Mouse (Mus musculus) liver, embryonic 14.5 days (tissue): ENCODE results near the gene Atp8a1. TPM values are rescaled to one million over a fixed set of nuclear protein-coding genes. Genes with fewer than 3 reads are reported as not detected.

Experiments
- ATAC-seq: fragments of 200-750 bp; cut with Nextera tagmentation; 2 replicates; pipeline ENCODE4 v1.8.0; 2017; ENCODE audit warnings: moderate number of reproducible peaks, mild to moderate bottlenecking, moderate library complexity; ENCODE audit not compliant: insufficient read depth
- DNase-seq, 3 experiments: peaks; one replicate each; pipeline ENCODE4 v3.0.0-alpha.2; 2012 to 2013; ENCODE audit warnings: low read depth in 3 of 3, low spot score in 3 of 3
- H3K27ac ChIP-seq: fragments of 300-500 bp; sonication (generic); 2 replicates; pipeline ENCODE4 v1.5.1; 2014; ENCODE audit warnings: moderate library complexity, mild to moderate bottlenecking, control low read depth, inconsistent platforms
- H3K27me3 ChIP-seq: fragments of 300-500 bp; sonication (generic); 2 replicates; pipeline ENCODE4 v1.6.1; 2014; ENCODE audit warnings: mild to moderate bottlenecking, low read length, moderate library complexity; ENCODE audit not compliant: control insufficient read depth, insufficient read depth
- H3K36me3 ChIP-seq: fragments of 300-500 bp; sonication (generic); replicated peaks from 2 replicates; pipeline ENCODE4 v1.6.1; 2014; ENCODE audit warnings: low read depth; ENCODE audit not compliant: control insufficient read depth, insufficient read depth
- H3K4me1 ChIP-seq, 2 experiments: fragments of 200-500 bp in 1 of 2; fragments of 300-500 bp in 1 of 2; sonication (generic) in 1 of 2; replicated peaks; 2 replicates each; pipeline ENCODE4 v1.6.1; 2012 to 2014; ENCODE audit warnings: antibody characterized with exemption in 1 of 2, inconsistent platforms in 1 of 2, low read length in 1 of 2; ENCODE audit not compliant: control insufficient read depth in 2 of 2, insufficient read depth in 2 of 2
- H3K4me2 ChIP-seq: fragments of 300-500 bp; sonication (generic); 2 replicates; pipeline ENCODE4 v1.6.1; 2014; ENCODE audit warnings: low read depth, mild to moderate bottlenecking, control low read depth, moderate library complexity
- H3K4me3 ChIP-seq, 2 experiments: fragments of 200-500 bp in 1 of 2; fragments of 300-500 bp in 1 of 2; sonication (generic) in 1 of 2; 2 replicates each; pipeline ENCODE4 v1.5.1; 2012 to 2014; ENCODE audit warnings: low read depth in 2 of 2, low read length in 2 of 2, mild to moderate bottlenecking in 2 of 2, control low read depth in 1 of 2, inconsistent platforms in 1 of 2, moderate library complexity in 1 of 2; ENCODE audit not compliant: insufficient read depth in 1 of 2
- H3K9ac ChIP-seq: fragments of 300-500 bp; sonication (generic); replicated peaks from 2 replicates; pipeline ENCODE4 v1.6.1; 2014; ENCODE audit warnings: mild to moderate bottlenecking, control low read depth, moderate library complexity
- H3K9me3 ChIP-seq: fragments of 300-500 bp; sonication (generic); 2 replicates; pipeline ENCODE4 v1.6.1; 2016; ENCODE audit warnings: low read length, mixed read lengths; ENCODE audit not compliant: control insufficient read depth
- CTCF ChIP-seq: IDR thresholded peaks from 2 replicates; pipeline ENCODE4 v1.5.1; 2016; ENCODE audit warnings: antibody characterized with exemption, low read depth, control low read depth
- EP300 ChIP-seq: IDR thresholded peaks from 2 replicates; pipeline ENCODE4 v1.6.1; 2016; ENCODE audit warnings: antibody characterized with exemption, low read depth
- WGBS: fragments of 180-500 bp; shearing (Covaris S2); extraction: QIAGEN DNeasy Blood & Tissue Kit; methylation state at CpG from one replicate; pipeline ENCODE4 v1.1.7; 2014; ENCODE audit not compliant: insufficient replicate concordance; 5-methylcytosine and 5-hydroxymethylcytosine counted together
- polyA plus RNA-seq, 2 experiments: library from polyadenylated mRNA; depleted of rRNA in 1 of 2; stranded (reverse) in 1 of 2; unstranded in 1 of 2; fragments of >200 nt; fragmentation: Nextera tagmentation in 1 of 2; extraction: Ambion mirVana in 1 of 2; gene quantifications; 2 replicates each; pipeline versions ENCODE4 v1.2.1 to v1.2.3; 2012 to 2014

Atp8a1 gene
- polyA plus RNA-seq, 2 experiments, result 21.0 to 42.5 TPM

DNA sequence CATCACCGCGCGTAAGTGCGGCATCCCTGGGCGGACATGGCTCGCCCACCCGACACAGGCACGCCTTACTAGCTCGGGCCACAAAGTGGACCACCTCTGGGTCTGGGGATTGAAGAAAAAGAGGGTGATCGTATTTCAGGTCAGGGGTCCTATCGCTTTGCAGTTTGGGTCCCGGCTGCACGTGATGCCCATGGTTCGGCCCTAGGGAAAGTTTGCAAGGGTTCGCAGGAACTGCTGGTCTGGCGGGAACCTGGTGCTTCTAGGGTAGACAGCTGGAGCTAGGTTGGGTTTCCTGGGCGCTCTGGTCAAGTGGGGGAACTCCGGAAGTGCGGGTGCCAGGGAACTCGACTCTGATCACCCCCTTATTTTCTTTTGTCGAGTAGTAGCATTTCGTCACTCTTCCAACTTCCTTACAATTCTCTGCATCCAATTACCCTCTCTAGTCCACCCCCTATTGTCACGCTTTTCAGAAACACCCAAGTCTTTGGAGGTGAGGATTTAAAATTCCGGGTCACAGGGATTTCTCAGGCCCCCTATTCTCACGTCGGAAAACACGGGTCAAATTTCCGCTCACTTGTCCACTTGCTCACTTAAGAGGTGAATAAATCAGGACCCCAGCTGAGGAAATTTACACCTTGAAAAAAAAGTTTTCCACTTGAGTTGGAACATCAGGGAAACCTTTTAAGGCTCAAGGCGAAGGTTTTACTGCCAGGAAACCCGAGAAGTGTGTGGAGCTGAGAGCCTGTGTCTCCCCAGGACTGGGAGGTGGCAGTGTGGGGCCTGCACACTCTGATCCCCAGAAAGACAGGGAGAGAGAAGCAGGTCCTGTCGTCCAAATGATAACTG, 238.3 kb downstream of the Atp8a1 start:
- H3K4me3 ChIP-seq, result peak overlapping the region; percentile 1 to 48
- H3K36me3 ChIP-seq, result no peaks in the 10 kb centered on the region
- no peak overlapping the region; the same call in 1 of the 2 replicates for H3K4me2 ChIP-seq
- TF ChIP-seq EP300, result no peak
- TF ChIP-seq CTCF, result no peak
- H3K27ac ChIP-seq, result no peak overlapping the region
- ATAC-seq (no peak), DNase-seq (no peak)
- H3K9me3 ChIP-seq, result no peaks in the 10 kb centered on the region
- WGBS, result 7% methylated on average over 31 of the region's 31 CpGs
- no peaks in the 10 kb centered on the region for H3K4me1 ChIP-seq
- H3K27me3 ChIP-seq, result peaks cover 64% of the 10 kb centered on the region
- H3K9ac ChIP-seq, result no peak overlapping the region

DNA sequence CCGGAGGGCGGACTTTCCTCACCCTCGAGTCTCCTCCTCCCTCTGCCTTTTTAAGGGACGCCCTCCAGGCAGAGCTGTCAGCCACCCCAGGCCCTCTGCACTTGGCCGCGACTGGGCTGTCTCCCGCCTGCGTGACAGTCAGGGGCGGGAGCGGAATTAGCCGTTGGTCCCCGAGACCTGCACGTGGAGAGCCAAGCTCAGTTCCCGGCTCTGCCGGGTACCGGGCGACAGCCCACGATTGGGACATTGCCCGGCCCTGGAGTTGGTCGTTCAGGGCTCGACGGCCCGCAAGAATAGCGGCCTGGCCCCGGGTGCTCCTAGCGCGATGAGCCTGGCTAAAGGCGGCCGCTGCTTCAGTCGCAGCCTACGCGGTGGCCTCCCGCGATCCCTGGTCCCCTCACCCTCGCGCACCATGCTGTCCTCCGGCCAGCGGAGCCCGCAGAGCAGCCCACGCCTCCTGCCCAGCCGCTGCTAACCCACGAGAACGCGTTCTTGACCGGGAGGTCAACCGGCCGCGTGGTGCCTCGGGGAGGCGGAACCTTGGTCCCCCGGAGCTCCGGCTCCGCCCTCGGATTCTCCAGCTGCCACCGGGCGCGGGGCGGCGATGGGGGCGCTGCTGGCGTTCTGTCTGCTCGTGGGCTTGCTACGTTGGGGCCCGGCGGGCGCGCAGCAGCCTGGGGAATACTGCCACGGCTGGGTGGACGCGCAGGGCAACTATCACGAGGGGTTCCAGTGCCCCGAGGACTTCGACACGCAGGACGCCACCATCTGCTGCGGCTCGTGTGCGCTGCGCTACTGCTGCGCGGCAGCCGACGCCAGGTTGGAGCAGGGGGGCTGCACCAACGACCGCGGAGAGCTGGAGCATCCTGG, 239.2 kb downstream of the Atp8a1 start, which contains the start of gene Shisa3:
TSS of gene Shisa3 (plus strand) at position 79 of the 870 bp plus-strand sequence.
- H3K36me3 ChIP-seq, result no peaks in the 10 kb centered on the region
- H3K27me3 ChIP-seq, result peaks cover 64% of the 10 kb centered on the region
- H3K9ac ChIP-seq, result no peak within 1 kb of the TSS
- under 1% methylated on average over 86 of the region's 86 CpGs for WGBS
- ATAC-seq (no peak), DNase-seq (no peak)
- H3K4me2 ChIP-seq, result peak within 1 kb of the TSS; percentile 56
- H3K9me3 ChIP-seq, result no peaks in the 10 kb centered on the region
- no peak for TF ChIP-seq EP300
- TF ChIP-seq CTCF, result no peak
- no peaks in the 10 kb centered on the region for H3K4me1 ChIP-seq
- H3K4me3 ChIP-seq, result peak within 1 kb of the TSS; percentile 8 to 48
- H3K27ac ChIP-seq, result no peak within 1 kb of the TSS

DNA sequence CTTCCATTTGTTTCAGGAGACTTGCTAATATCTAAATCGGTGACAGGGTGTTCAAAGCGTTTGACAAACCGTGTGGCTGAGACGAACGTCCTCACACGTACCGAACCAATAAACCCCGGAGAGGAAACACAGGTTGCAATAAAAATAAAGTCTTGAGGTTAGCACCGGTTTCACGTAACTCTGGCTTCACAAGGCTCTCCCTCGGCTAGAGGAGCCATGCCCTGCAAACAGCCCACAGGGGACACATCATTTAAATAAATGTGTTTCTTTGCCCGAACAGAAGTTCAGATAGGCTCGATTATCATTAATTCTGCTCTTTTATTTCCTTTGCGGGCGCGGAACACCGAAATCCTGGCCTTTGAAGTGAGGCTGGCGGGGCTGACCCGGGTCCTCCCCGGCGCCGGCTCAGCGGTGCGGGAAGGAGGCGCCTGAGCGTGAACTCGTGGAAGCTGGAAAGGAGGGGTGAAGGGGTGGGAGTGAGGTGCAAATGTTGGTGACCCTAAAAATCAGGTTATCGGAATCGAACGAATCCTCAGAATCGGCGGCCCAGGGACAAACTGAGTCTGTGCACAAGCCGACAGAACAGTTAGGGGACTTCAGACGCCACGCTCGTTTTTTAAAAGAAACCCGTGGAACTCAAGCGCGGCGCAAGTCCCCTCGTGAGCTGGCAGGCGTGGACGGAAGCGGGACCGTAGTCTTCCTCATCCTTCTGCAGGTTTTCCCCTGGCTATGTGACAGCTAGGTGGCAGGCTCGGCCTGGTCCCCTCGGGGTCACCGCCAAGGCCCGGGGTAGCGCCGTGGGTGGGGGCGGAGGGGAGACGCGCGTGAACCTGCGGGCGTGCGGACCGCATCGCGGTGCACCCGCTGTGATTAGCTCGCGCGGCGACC, 240.1 kb downstream of the Atp8a1 start:
- H3K36me3 ChIP-seq, result no peaks in the 10 kb centered on the region
- WGBS, result 2% methylated on average over 66 of the region's 66 CpGs
- peak overlapping the region; percentile 6 to 48; a peak in 3 of 4 replicates for H3K4me3 ChIP-seq
- H3K9me3 ChIP-seq, result no peaks in the 10 kb centered on the region
- H3K27me3 ChIP-seq, result peaks cover 64% of the 10 kb centered on the region
- TF ChIP-seq EP300, result no peak
- TF ChIP-seq CTCF, result peak; percentile 20; the same call in 1 of the 2 replicates
- no peaks in the 10 kb centered on the region for H3K4me1 ChIP-seq
- ATAC-seq (no peak), DNase-seq (no peak)
- peak overlapping the region; percentile 56 for H3K4me2 ChIP-seq
- H3K9ac ChIP-seq, result no peak overlapping the region
- H3K27ac ChIP-seq, result no peak overlapping the region

DNA sequence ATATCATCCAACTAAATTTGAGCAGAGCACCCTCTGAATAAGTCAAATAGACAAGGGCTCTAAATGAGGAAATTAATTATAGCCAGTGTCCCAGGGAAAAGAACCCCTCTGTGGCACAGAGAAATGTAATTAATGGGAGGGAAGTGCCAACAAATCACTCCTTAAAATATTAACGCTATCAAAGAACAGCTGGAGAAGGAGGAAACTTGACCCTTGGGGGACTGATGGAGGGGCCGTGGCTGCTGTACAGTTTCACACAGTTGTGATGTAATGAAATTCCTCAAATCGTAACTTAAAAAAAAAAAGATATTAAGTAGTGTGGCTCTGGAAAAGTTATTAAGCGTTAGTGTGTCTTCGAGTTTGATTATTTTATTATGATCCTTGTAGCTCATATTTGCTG, 241.3 kb downstream of the Atp8a1 start:
- no peak for ATAC-seq
- DNase-seq, result no peak
- Histone ChIP-seq H3K27ac (no peak overlapping the region), H3K4me3 (no peak overlapping the region), H3K4me2 (no peak overlapping the region), H3K9ac (no peak overlapping the region), H3K27me3 (peaks cover 60% of the 10 kb centered on the region), H3K9me3 (no peaks in the 10 kb centered on the region), H3K4me1 (no peaks in the 10 kb centered on the region), H3K36me3 (no peaks in the 10 kb centered on the region)
- no peak for TF ChIP-seq CTCF
- no peak for TF ChIP-seq EP300
- 40% methylated on average over 5 of the region's 5 CpGs for WGBS
